Mouse (Mus musculus): Measurements from ENCODE around the gene Eif4g1. TPM values are rescaled to one million over a fixed set of nuclear protein-coding genes. Genes with fewer than 3 reads are reported as not detected.
A peak's percentile ranks its signal among the peaks of the same experiment; 100 is the strongest.

The Eif4g1 gene
- total RNA-seq, 2 experiments from 2014 or later: 330 to 342 TPM

DNA sequence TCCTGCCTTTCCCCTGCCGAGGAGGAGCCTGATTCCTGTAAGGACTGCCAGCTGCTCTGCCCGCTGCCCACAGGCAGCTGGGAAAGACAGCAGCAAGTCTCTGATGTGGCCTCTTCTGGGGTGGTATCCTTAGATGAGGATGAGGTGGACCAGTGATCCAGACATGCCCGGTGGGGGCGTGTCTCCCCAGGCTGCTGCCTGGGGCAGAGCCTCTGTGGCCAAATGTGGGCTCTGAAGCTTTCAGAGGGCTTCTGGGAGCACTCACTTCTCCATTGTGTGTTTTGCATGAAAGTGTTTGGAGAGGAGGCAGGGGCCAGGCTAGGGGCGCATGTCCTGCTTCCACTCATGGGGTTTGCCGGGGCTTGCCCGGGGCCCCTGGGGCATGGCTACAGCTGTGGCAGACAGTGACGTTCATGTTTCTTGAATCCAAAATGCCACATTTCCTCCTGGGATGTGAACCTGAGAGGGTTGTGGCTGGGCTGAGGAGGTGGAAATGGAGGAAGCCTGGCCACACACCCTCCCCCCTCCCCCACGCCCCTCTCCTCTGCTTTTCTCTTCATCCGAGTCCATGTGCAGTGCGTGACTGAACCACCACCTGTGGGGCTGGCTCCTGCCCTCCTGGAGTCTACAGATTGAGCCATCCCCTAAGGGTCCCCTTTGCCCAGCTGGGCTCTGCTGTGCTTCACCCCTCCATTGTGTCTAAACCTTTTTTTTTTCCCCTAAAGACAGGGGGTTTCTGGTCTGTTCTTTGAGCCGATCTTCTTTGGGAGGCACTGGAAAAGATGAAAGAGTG, 33.8 kb downstream of the Eif4g1 start:
- DNase-seq (ENCODE audit: low spot score in 2 of 2): no peak
- intact Hi-C loops (cut with DNase I): no loop called here

DNA sequence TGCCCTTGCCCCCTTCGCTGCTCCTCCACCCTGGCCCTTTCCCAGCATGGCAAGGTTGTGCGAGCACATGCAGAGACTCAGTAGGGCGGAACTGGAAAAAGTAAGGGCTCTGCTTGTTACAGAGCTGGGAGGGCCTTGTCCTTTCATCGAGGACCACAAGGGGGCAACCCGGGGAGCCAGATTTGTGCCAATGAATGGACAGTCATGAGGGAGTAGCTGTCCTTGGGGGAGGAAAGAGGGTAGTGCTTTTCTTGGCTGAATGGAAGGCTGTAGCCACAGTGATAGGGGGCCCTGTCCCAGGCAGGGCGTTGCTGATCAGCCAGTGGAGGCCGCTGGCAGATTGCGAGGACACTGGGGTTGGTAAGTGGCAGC, 34.4 kb downstream of the Eif4g1 start:
- peak; percentile 75 to 91 for DNase-seq (ENCODE audit: low spot score in 2 of 2)
- intact Hi-C loops (cut with DNase I): no loop called here

DNA sequence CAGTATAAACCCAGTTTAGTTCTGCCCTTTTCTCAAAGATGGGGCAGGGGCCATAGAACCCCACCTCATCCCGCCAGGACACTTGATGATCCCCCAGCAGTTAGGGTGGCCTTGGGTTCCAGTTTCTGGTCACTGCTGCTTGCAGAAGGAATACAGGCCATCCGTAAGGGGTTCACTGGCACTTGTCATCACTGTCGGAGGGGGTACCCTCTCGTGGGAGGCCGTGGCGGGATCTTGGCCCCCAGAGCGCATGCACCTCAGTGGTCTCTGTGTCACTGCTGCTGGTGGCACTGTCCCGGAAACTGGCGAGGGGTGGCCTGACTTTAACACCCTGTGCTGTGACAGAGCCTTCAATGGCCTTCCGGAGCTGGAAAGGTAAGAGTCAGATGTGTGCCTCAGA, 35.0 kb downstream of the Eif4g1 start:
- DNase-seq (ENCODE audit: low spot score in 2 of 2): no peak
- intact Hi-C loops (cut with DNase I): no loop called here

DNA sequence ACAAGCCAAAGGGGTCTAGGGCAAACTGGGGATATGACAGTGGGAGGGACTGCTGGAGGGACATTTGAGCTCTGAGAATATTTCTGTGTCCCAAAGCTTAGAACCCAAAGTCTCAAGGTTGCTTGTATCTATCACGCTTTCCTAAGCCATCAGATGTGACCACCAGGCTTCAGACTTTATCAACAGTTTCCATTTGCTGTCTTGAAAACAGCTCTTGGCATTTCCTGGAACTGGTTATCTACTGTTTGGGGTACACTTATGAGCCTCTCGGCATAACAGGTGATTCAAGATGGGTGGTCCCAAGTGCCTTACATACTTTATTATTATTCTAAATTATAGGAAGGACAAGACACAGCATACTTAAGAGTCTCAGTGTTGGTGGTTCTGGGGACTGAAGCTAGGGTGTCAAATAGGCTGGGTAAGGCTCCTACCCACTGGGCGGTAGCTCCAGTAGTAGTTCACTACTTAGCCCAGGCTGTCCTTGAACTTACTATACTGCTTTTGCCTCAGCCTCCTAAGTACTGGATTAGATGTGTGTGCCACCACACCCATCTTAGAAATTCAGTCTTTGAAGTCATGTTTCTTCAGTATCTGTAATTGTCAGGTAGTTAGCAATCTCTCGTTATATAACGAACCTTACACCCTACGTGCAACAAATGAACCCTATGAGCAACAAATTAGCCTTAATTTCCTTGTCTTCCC, 35.7 kb downstream of the Eif4g1 start:
- intact Hi-C loops (cut with DNase I): no loop called here
- no peak for DNase-seq (ENCODE audit: low spot score in 2 of 2)

DNA sequence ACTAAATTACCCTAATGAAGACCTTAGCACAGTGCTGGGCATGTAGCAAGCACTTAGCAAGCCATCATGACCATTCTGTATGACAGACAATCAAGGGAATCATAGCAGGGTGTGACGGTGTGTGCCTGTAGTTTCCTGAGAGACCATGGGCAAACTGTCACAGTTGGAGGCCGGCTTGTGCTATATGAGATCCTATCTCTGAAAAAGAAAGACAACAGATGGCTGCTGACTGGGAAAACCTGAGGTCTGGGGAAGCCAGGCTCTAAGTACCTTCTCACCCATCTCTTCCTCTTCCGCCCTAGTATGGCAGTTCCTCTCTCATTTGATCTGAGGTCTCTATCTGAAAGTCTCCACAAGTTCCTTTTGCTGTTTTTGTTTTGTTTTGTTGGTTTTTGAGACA, 37.7 kb downstream of the Eif4g1 start:
- intact Hi-C loops (cut with DNase I): no loop called here
- no peak for DNase-seq (ENCODE audit: low spot score in 2 of 2)

DNA sequence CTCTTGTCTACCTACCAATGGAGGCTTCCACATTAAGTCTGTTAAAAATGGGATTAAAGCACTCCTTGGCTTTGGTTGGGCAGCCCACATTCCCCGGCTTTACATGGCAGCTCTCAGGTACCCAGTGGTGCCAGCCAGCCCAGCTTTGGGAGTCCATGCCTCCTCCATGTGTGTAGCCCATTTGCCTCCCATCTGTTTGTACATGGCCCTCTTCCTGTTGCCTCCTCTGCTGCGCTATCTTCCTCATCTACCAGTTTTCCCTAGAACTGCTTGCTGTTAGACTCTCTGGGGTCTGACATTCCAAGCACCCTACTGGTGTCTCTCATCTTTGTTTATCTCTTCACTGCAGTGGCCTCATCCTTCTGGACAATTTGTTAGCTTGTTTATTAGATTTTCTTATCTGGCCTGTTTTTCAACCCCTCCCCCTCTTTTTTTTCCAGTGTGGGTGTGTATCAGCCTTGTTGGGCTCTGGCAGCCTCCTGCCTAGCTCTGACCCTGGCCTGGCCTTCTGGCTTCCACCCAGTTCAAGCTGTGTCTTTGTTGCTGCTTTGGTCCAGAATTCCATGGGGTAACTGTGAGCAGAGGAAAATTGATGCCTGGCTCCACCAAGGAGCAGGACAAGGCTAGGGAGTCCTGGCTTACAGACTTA, 38.4 kb downstream of the Eif4g1 start:
- DNase-seq (ENCODE audit: low spot score in 2 of 2): no peak
- intact Hi-C loops (cut with DNase I): no loop called here

DNA sequence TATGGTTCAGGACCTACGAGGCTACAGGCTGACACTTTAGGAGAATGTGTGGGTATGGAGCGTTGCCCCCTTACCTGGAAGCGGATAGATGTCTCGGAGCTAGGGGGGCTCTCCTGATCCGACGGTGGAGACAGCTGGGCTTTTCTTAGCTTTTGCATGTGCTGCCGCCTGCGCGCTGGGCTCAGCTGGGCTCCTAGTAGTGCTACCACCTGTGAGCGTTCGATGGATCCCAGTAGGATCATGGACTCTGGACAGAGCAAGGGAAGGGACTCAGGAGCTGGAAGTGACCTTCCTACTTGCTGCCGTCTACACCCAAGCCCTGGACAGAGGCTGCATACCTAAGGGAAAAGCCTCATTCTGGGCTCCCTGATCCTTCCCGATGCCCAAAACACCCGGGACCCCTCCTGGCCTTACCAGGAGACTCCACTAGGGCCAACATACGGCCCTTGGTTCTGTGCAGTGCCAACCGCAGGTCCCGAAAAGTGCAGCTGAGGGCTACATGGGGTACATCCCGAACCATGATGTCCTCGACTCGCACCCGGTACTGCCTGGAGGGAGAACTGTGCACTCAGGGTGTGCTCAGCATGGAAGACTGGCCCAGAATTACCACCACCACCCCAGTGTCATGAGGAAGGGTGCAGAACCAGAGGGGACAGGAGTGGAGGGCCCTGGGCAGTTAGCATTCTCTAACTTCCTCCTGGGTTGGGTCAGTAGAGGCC, 40.3 kb downstream of the Eif4g1 start:
- intact Hi-C loops (cut with DNase I): loop anchor here (2.0 kb wide), 1 partner anchor 52 kb away; no protein-coding TSS in a partner anchor
- DNase-seq (ENCODE audit: low spot score in 2 of 2): no peak

DNA sequence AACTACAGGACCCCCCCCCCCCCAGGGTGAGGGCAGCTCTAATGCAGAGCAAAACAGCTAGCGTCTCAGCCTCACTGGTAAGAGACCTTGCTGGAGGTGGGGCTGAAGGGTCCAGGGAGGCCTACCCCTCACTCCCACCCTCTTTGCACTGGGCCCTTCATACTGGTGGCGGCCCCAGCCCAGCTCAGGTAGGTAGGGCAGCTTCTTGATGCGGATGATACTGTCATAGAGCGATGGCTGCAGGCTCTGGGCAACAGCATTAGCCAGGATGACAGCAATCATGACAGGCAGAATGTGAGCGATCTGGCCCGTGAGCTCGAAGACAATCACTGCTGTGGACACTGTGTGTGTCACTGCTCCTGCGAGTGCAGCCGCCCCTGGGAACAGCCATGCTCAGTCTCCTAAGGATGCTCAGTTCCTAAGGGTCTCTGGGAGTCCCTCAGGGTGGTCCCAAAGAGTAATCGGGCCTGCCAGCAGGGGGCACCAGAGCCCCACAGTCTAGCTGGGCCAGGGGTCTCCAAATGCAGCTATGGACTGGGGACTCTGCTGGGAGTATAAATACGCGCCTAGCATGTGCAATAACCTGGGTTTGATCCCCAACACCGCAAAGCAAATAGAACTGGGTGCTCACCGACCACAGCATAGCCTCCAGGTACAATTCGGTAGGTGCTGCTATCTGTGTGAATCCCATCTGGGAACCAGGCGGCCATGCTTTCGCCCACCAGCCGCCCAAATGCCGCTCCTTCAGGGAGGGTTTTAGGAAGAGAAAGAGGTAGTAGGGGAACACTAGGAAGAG, 41.0 kb downstream of the Eif4g1 start:
- DNase-seq (ENCODE audit: low spot score in 2 of 2): no peak
- intact Hi-C loops (cut with DNase I): loop anchor here (2.0 kb wide), 1 partner anchor 52 kb away; no protein-coding TSS in a partner anchor

DNA sequence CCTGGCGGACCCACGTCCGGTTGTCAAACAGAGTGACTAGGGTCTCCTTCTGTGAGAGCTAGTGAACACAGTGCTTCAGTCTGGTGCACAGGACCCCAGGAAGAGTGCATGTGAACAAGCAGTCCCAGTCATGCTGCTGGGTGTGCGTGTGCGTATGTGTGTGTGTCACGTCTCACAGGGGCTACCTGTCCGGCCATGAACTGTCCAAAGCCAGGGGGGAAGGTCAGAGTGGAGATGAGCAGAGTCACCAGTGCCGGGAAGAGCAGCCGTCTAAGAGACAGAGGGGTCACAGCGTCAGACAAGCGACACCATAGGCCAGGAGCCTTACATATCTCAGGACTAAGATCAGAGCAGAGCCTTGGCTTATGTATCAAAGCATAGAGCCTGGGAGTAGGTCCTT, 42.3 kb downstream of the Eif4g1 start:
- intact Hi-C loops (cut with DNase I): no loop called here
- DNase-seq (ENCODE audit: low spot score in 2 of 2): no peak

DNA sequence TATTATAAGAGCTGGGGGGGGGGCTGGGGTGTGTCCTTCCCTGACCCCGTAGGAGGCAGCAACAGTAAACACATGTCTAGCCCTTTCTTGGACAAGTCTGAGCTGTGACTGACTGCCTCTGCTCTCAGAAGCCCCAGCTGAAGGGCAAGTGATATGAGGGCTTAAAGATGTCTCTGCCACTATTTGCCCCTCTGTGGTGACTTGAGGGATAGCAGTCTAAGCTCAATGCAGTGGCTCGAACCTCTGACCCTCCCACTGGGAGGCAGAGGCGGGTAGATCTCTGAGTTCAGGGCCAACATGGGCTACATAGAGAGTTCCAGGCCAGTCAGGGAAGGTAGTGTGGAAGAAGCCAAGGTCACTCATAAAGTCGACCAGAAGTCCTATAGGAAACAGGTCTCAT, 42.7 kb downstream of the Eif4g1 start:
- intact Hi-C loops (cut with DNase I): no loop called here
- DNase-seq (ENCODE audit: low spot score in 2 of 2): no peak

DNA sequence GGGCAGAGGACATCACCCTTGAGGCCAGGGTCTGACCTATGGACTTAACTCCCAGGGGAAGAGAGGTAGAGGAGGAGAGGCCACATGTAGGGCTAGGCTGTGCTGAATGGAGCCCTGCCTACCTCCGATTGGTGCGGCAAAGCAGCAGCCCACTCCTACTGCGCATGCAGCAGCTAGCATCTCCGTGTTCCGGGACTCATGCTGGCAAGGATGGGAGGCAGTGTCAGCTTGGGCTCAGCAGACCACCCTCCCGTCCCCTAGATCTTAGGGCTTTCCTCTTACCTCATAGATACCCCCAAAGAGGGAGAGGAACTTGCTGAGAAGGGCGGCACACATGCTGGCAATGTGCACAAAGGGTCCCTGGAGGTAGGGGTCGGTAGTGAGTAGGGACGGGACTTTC, 44.1 kb downstream of the Eif4g1 start:
- intact Hi-C loops (cut with DNase I): no loop called here
- DNase-seq (ENCODE audit: low spot score in 2 of 2): no peak

DNA sequence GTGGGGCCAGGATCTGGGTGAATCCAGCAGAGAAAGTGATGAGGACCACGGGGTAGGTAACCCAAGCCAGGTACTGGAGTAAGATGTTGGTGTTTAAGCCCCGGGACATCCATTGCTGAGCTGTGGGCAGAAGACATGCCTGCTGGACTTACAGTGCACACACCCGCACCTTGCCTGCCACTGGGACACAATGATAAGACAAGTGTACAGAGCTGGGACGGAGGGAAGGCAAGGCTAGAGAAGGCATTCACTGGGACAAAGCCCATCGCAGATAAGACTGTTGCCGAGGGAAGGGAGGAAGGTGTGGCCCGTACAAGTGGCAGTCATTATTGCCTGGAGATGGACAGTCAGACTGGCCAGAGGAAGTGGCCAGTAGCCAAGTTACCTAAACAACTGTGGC, 44.8 kb downstream of the Eif4g1 start:
- intact Hi-C loops (cut with DNase I): no loop called here
- no peak for DNase-seq (ENCODE audit: low spot score in 2 of 2)

DNA sequence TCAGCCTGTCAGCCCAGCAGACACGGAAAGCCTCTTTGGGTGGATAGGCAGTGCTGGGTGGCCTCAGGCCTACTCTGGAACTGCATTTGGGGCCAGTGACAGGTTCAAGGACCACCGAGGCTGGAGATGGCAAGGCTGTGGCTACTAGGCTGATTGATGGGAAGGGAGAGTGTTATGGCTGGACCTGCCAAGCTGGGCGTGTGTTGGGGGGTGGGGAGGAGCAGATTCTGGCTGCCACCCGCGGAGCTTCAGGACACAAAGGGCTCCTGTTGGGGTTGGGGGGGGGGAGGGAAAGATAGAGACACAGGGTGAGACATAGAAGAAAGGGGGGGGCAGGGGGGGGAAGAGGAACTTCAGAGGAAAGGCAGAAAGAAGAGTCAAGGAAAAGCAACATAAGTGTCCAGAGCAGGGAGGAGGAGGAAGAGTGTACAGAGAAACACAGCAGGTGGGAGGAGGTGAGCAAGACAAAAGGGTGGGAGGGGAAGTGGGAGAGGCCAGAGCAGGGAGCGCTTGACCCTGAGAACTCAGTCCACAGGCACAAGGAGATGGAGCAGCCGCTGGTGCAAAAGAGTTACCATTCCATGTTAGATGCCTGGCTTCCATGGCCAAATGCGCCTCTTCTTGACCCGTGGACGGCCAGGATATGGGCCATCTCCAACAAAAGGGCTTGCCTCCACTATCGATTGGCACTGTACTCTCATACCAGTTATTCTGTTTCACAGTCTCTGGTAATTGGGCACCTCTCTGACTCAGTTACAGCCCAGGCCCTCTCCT, 46.4 kb downstream of the Eif4g1 start:
- DNase-seq (ENCODE audit: low spot score in 2 of 2): no peak
- intact Hi-C loops (cut with DNase I): loop anchor here (5.0 kb wide), 2 partner anchors 183 to 478 kb away; no protein-coding TSS in a partner anchor

DNA sequence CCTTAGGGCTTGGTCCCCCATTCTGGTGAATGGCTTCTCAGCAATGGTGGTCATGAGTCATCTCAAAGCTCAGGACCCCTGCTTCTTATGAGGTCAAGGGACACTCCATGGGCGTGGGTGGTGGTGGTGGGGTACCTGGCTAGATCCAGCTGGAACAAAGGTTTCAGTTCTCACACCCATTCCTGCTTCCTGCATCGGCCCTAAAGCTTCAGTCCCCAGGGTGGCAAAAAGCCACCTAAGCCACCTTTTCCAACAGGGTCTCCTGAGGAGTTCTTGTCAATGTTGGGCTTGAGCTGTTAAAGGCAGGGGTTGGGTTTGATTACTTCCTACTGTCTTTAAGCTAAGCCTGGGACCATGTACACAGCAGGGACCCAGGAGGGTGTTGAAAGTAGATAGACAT, 47.0 kb downstream of the Eif4g1 start:
- DNase-seq (ENCODE audit: low spot score in 2 of 2): no peak
- intact Hi-C loops (cut with DNase I): loop anchor here (5.0 kb wide), 2 partner anchors 182 to 477 kb away; no protein-coding TSS in a partner anchor

DNA sequence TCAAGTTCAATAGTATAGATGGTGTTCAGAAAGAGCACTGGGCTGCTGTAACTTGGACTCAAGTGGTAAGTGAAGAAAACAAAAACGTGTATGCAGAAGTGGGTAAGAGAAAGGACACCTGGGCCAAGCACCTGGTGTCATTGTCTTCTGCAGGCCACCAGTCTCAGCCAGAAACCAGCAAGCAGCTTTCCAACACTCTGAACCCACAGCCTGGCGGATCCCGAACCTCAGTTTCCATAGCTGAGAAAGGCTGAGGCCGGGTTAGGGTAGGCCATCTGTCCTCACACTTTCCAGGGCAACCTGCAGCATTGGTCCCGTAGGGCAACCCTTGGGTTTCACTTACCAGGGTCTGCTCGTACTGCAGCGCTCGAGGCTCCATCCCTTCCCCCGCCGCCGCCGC, 47.5 kb downstream of the Eif4g1 start:
- intact Hi-C loops (cut with DNase I): loop anchor here (5.0 kb wide), 2 partner anchors 182 to 477 kb away; no protein-coding TSS in a partner anchor
- no peak for DNase-seq (ENCODE audit: low spot score in 2 of 2)

DNA sequence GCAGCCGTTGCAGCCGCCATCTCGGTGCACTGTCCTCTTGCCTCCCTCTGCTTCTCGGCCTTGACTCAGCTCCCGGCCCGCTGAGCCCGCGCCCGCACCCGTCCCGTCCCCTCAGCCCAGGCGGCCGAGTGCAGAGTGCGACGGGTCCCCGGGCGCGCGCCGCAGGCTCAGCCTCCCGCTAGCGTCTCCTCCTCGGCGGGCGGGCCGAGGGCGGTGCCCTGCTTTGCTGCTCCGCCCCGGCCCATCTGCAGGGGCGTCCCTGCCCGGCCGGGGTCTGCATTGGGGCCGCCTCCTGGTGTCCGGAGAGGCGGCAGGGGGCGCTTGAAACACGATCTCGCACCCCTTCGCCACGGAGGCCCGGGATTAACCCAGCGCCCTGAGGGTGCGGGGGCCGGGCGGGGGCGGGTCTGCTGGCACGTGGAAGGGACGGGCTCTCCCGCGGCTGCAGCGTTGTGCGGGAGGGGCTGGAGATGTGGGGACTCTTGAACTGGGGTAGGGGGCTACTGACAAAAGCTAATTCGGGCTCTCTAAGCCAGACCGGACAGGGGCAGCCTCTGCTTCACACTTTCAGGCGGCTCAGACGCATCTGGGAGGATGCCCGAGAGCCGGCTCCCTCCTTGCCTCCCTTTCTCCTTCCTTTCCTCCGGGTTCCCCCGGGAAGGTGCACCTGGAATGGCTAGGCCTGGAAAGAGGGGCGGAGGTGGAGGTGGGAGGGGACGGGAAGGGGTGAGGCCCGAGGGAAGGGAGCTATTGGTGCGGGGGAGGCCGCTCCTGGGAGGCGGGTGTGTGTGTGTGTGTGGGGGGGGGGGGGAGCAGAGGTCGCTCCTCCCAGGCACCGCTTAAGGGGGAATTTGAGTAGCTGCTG, 48.1 kb downstream of the Eif4g1 start:
- intact Hi-C loops (cut with DNase I): loop anchor here (5.0 kb wide), 2 partner anchors 181 to 476 kb away; no protein-coding TSS in a partner anchor
- peak; percentile 59 to 78 for DNase-seq (ENCODE audit: low spot score in 2 of 2)

DNA sequence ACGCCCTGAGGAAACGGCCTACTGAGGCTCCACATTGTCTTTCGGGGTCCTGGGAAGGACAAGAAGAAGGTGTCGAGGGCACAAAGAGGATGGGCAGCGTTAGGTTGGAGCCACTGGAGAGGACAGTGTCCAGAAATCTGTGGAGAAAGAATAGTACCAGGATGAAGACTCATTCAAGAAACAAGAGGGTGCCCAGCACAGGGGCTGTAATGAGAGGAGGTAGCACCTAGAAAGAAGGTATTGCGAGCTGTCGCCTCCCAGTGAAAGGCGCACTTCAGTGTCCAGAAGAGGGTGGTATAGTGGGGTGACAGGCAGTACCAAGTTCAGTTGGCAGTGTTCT, 48.7 kb downstream of the Eif4g1 start:
- DNase-seq (ENCODE audit: low spot score in 2 of 2): no peak
- intact Hi-C loops (cut with DNase I): loop anchor here (5.0 kb wide), 2 partner anchors 180 to 475 kb away; no protein-coding TSS in a partner anchor

Measured in left cerebral cortex, postnatal 14 days (tissue).